Mouse (Mus musculus) brain, embryonic 14.5 days (tissue): ENCODE measurements around the gene Nmt1.

Source experiments
- CTCF ChIP-seq: fragments of 200-500 bp; IDR thresholded peaks from 2 replicates; pipeline ENCODE4 v1.5.1; 2012; ENCODE audit warnings: inconsistent platforms, mild to moderate bottlenecking, moderate library complexity, borderline replicate concordance; ENCODE audit not compliant: insufficient read depth, insufficient read length; ENCODE audit errors: extremely low read depth
- POLR2A ChIP-seq: fragments of 200-500 bp; IDR thresholded peaks from 2 replicates; pipeline ENCODE4 v1.6.1; 2012; ENCODE audit warnings: mild to moderate bottlenecking, inconsistent platforms, borderline replicate concordance; ENCODE audit not compliant: poor library complexity, insufficient read depth, insufficient read length, severe bottlenecking; ENCODE audit errors: extremely low read depth

DNA sequence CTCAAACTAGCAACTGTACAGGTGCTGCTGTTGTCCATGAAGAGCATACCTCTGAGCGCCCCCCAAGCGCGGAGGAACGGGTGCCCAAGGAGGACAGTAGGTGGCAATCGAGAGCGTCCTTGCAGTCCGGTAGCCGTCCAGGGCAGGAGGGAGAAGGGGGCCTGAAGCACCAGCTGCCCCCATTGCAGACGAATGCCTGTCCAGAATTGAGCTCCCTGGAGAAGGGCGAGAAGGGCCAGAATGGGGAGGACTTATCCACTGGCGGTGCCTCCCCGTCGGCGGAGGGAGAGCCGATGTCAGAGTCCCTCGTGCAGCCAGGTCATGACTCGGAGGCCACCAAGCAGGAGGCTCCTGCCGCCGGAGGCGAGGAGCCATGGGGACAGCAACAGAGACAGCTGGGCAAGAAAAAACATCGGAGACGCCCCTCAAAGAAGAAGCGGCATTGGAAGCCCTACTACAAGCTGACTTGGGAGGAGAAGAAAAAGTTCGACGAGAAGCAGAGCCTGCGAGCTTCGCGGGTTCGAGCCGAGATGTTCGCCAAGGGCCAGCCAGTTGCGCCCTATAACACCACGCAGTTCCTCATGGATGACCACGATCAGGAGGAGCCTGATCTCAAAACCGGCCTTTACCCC lies 89.1 kb downstream of the Nmt1 start:
- TF ChIP-seq CTCF (peak; percentile 70), POLR2A (no peak)
